Mouse (Mus musculus) midbrain, postnatal 0 days (tissue): ENCODE measurements around the gene B3glct. TPM values are rescaled to one million over a fixed set of nuclear protein-coding genes. Genes with fewer than 3 reads are reported as not detected.

Source experiments
- ATAC-seq: fragments of 200-750 bp; cut with Nextera tagmentation; 2 replicates; pipeline ENCODE4 v1.8.0; 2017; ENCODE audit warnings: moderate number of reproducible peaks, mild to moderate bottlenecking, moderate TSS enrichment, moderate library complexity; ENCODE audit not compliant: low FRiP score
- DNase-seq: peaks from one replicate; pipeline ENCODE4 v3.0.0-alpha.2; 2015; ENCODE audit warnings: low spot score
- H3K27ac ChIP-seq: fragments of 300-500 bp; sonication (generic); 2 replicates; pipeline ENCODE4 v1.5.1; 2014; ENCODE audit warnings: low read depth, mild to moderate bottlenecking, low read length, mixed read lengths
- H3K27me3 ChIP-seq: fragments of 300-500 bp; sonication (generic); 2 replicates; pipeline ENCODE4 v1.6.1; 2014; ENCODE audit warnings: low read length, control low read depth, mixed read lengths; ENCODE audit not compliant: insufficient read depth
- H3K36me3 ChIP-seq: fragments of 300-500 bp; sonication (generic); 2 replicates; pipeline ENCODE4 v1.6.1; 2014; ENCODE audit warnings: low read length, control low read depth, mixed read lengths; ENCODE audit not compliant: insufficient read depth
- H3K4me1 ChIP-seq: fragments of 300-500 bp; sonication (generic); 2 replicates; pipeline ENCODE4 v1.6.1; 2014; ENCODE audit warnings: mild to moderate bottlenecking, control low read depth, antibody characterized with exemption, low read length, mixed read lengths; ENCODE audit not compliant: insufficient read depth
- H3K4me2 ChIP-seq: fragments of 300-500 bp; sonication (generic); 2 replicates; pipeline ENCODE4 v1.6.1; 2014; ENCODE audit warnings: low read depth, mild to moderate bottlenecking, low read length, mixed read lengths; ENCODE audit not compliant: poor library complexity, severe bottlenecking
- H3K4me3 ChIP-seq: fragments of 300-500 bp; sonication (generic); 2 replicates; pipeline ENCODE4 v1.5.1; 2014; ENCODE audit warnings: low read depth, mild to moderate bottlenecking, low read length, moderate library complexity
- H3K9ac ChIP-seq: fragments of 300-500 bp; sonication (generic); replicated peaks from 2 replicates; pipeline ENCODE4 v1.6.1; 2014; ENCODE audit warnings: mild to moderate bottlenecking, low read length, moderate library complexity, mixed read lengths; ENCODE audit not compliant: poor library complexity, severe bottlenecking
- H3K9me3 ChIP-seq: fragments of 300-500 bp; sonication (generic); 2 replicates; pipeline ENCODE4 v1.6.1; 2016; ENCODE audit warnings: low read length, control low read depth
- CTCF ChIP-seq: IDR thresholded peaks from 2 replicates; pipeline ENCODE4 v1.5.1; 2016; ENCODE audit warnings: antibody characterized with exemption, mild to moderate bottlenecking
- WGBS: fragments of 180-500 bp; shearing (Covaris S2); extraction: QIAGEN DNeasy Blood & Tissue Kit; methylation state at CpG from one replicate; pipeline ENCODE4 v1.1.7; 2014; 5-methylcytosine and 5-hydroxymethylcytosine counted together
- polyA plus RNA-seq: library from polyadenylated mRNA; unstranded; fragments of >200 nt; fragmentation: Nextera tagmentation; extraction: Ambion mirVana; gene quantifications from 2 replicates; pipeline ENCODE4 v1.2.1, GENCODE M21; 2015
- total RNA-seq: library from RNA; depleted of rRNA; stranded (reverse); fragments of >200 nt; gene quantifications from 2 replicates; pipeline ENCODE4 v1.2.3, GENCODE M21; 2014; rRNA removed

Gene B3glct
- total and polyA plus RNA-seq, 2 experiments from 2014 or later, result 18.1 to 25.6 TPM

GRCm38 (mm10) chr5:149810071-149810470 lies 132.0 kb downstream of the B3glct start:
- Histone ChIP-seq H3K9me3 (no peaks in the 10 kb centered on the region), H3K4me3 (no peak overlapping the region), H3K9ac (no peak overlapping the region), H3K27me3 (no peaks in the 10 kb centered on the region), H3K36me3 (no peaks in the 10 kb centered on the region), H3K4me2 (no peak overlapping the region), H3K4me1 (no peaks in the 10 kb centered on the region), H3K27ac (no peak overlapping the region)
- ATAC-seq (no peak), DNase-seq (no peak)
- 92% methylated on average over 2 of the region's 2 CpGs for WGBS
- TF ChIP-seq CTCF, result no peak

DNA sequence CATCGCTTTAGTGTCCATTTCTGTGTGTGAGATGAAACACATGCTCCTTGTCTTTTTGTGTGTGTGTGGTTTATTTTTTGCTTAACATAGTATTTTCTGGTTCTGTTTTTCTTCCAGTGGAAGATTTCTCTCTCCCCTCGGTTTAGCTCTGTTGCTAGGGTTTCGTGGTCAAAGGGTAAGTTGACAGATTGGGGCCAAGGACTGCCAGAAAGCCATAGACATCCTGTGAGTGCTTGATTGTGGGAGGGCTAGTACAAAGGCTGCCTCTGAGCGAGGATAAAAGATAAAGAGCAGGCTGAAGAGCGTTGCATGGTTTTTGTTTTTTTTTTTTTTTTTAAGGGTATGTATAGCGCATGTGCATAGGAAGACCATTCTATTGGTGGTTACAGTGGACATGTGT lies 133.8 kb downstream of the B3glct start:
- no peak overlapping the region for H3K9ac ChIP-seq
- H3K4me3 ChIP-seq, result no peak overlapping the region
- DNase-seq (peak; percentile 25), ATAC-seq (no peak)
- no peak for TF ChIP-seq CTCF
- no peaks in the 10 kb centered on the region for H3K4me1 ChIP-seq
- no peak overlapping the region for H3K4me2 ChIP-seq
- 50% methylated on average over 6 of the region's 6 CpGs for WGBS
- no peaks in the 10 kb centered on the region for H3K36me3 ChIP-seq
- H3K27ac ChIP-seq, result no peak overlapping the region
- H3K27me3 ChIP-seq, result no peaks in the 10 kb centered on the region
- H3K9me3 ChIP-seq, result no peaks in the 10 kb centered on the region

Other genes with a start within 250 kb of the B3glct start
- 0.76 and 1.9 TPM in 2 replicates for gene Tex26, start 238.6 kb upstream of the B3glct start, total RNA-seq
- 1.3 and 1.4 TPM in 2 replicates for gene Tex26, start 238.6 kb upstream of the B3glct start, polyA plus RNA-seq
- 0.33 TPM in 1 of 2 replicates, not detected in the other for gene Wdr95, start 149.6 kb upstream of the B3glct start, total RNA-seq
- gene Wdr95, start 149.6 kb upstream of the B3glct start, polyA plus RNA-seq, result 0.28 and 0.41 TPM in 2 replicates
- gene Hsph1, start 41.9 kb upstream of the B3glct start, total RNA-seq, result 28.5 and 38.1 TPM in 2 replicates
- 66.6 and 74.1 TPM in 2 replicates for gene Hsph1, start 41.9 kb upstream of the B3glct start, polyA plus RNA-seq